Mouse (Mus musculus) adrenal gland, adult 8-10 months (tissue): ENCODE data around the gene Rassf8. TPM values are rescaled to one million over a fixed set of nuclear protein-coding genes. Genes with fewer than 3 reads are reported as not detected.
A peak's percentile ranks its signal among the peaks of the same experiment; 100 is the strongest.

ENCODE experiments used
- DNase-seq: peaks from one replicate; pipeline ENCODE4 v3.0.0; 2022
- total RNA-seq, 4 experiments: library from RNA; stranded (reverse); gene quantifications; 2 replicates each; pipeline ENCODE4 v1.2.4; 2022

Gene Rassf8
- total RNA-seq, 4 experiments from 2014 or later: 72.3 to 88.2 (median 80.0) TPM

GRCm38 (mm10) chr6:145779383-145779782, 32.8 kb downstream of the Rassf8 start:
- DNase-seq: no peak

GRCm38 (mm10) chr6:145780180-145780802, 33.7 kb downstream of the Rassf8 start:
- no peak for DNase-seq

GRCm38 (mm10) chr6:145781256-145781655, 34.7 kb downstream of the Rassf8 start:
- no peak for DNase-seq

- DNase-seq: no peak
Observed at GRCm38 (mm10) chr6:145781966-145782365, 35.4 kb downstream of the Rassf8 start.

GRCm38 (mm10) chr6:145787311-145787710, 40.8 kb downstream of the Rassf8 start:
- DNase-seq: no peak

- DNase-seq: peak; percentile 21
Observed at GRCm38 (mm10) chr6:145789738-145790137, 43.2 kb downstream of the Rassf8 start.

GRCm38 (mm10) chr6:145792373-145792772, 45.8 kb downstream of the Rassf8 start:
- no peak for DNase-seq

- DNase-seq: no peak
Observed at GRCm38 (mm10) chr6:145793109-145793593, 46.6 kb downstream of the Rassf8 start.

GRCm38 (mm10) chr6:145794671-145795070, 48.1 kb downstream of the Rassf8 start:
- no peak for DNase-seq

- no peak for DNase-seq
Observed at GRCm38 (mm10) chr6:145796191-145797023, 49.9 kb downstream of the Rassf8 start.

- DNase-seq: no peak
Observed at GRCm38 (mm10) chr6:145797692-145798091, 51.1 kb downstream of the Rassf8 start.

- DNase-seq: no peak
Observed at GRCm38 (mm10) chr6:145801796-145802488, 55.4 kb downstream of the Rassf8 start.

- DNase-seq: no peak
Observed at GRCm38 (mm10) chr6:145802881-145803280, 56.3 kb downstream of the Rassf8 start.

- DNase-seq: no peak
Observed at GRCm38 (mm10) chr6:145804276-145804675, 57.7 kb downstream of the Rassf8 start.

- no peak for DNase-seq
Observed at GRCm38 (mm10) chr6:145806784-145807183, 60.2 kb downstream of the Rassf8 start.

GRCm38 (mm10) chr6:145807929-145808328, 61.4 kb downstream of the Rassf8 start:
- no peak for DNase-seq

GRCm38 (mm10) chr6:145809566-145809965, 63.0 kb downstream of the Rassf8 start:
- DNase-seq: no peak

- no peak for DNase-seq
Observed at GRCm38 (mm10) chr6:145810015-145810414, 63.5 kb downstream of the Rassf8 start.

- DNase-seq: no peak
Observed at GRCm38 (mm10) chr6:145811174-145811573, 64.6 kb downstream of the Rassf8 start.

- no peak for DNase-seq
Observed at GRCm38 (mm10) chr6:145815200-145815599, 68.7 kb downstream of the Rassf8 start.

GRCm38 (mm10) chr6:145819151-145819550, 72.6 kb downstream of the Rassf8 start:
- DNase-seq: peak; percentile 39

GRCm38 (mm10) chr6:145822218-145822617, 75.7 kb downstream of the Rassf8 start:
- DNase-seq: no peak

GRCm38 (mm10) chr6:145823103-145823502, 76.6 kb downstream of the Rassf8 start:
- no peak for DNase-seq
